Mouse (Mus musculus): ENCODE data around the gene Cstf3. TPM values are rescaled to one million over a fixed set of nuclear protein-coding genes. Genes with fewer than 3 reads are reported as not detected.

The Cstf3 gene
- total RNA-seq, 2 experiments from 2014 or later: 16.0 to 32.8 TPM

DNA sequence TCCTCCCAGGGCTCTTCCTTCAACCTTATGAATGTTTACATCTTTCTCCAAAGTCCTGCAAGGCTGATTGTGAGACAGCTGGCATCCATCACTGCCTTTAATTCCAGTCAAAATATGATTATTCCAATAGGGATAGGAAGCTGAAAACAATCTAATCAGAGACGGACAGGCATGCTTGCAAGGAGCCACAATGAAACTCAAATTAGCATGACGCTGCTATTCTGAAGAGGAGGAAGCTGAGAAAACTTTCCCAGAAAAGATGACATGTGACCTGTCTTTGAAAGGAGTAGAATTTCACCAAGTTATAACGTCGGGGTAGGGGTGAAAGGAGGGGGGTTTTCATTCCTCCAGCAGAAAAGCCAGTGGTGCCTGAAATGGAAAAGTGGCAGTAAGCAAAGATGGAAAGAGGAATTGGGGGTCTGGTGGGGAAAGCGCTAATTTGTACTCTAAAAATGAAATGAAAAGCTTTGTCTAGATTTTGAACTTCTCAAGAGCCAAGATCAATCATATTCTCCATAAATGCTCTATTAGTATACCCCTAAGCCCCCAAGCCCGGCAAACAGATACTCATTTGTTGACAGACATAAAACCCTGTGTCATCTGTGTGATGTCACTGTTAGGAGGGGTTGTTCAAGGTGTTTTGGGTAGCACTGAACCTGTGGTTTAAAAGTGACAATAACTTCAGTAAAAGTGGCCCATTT is 120.5 kb downstream of the Cstf3 start:
- ATAC-seq (ENCODE audit: poor library complexity, severe bottlenecking): 0 out of 2 replicates have a peak, but pooled peaks have one; percentile 7

DNA sequence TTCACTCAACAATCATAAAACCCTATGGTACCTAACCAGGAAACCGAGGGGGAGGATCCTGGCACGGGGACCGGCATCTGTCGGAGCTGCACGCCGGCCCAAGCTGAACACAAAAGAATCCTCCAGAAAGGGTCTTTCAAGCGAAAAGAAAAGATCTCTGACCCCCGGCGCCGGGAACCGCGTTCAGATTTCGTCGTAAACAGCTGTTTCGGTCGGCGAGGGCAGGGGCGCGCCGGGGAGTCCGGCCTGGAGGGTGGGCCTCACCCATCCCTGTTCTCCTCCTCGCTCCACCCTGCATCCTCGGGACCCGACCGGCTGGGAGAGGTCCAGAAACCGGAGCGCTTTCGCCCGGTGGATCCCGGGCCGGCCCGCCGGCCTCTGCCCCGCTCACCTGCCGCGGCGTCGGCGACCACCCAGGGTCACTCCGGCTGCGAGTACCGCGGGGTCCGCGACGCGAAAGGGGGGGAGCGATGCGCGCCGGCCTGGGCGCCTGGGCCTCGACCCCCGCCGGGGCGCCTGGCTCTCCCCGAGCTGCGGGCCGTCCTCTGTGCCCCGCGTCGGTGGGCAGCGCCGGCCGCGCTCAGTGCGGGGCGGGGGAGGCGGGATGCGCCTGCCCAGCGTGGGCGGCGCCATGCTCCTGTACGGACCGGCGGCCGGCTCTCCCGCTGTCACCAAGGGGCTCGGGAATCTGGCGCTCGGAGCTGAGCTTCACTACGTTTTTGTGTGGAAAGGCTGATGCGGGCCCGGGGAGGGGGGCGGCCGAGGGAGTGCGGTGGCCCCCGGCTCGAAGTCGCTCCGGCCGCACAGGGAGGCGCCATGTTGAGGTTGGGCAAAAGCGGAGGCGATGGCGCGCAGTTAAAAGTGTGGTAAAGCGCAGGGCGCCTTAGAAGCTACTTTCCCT is 121.5 kb downstream of the Cstf3 start, which contains the start of gene Tcp11l1:
Gene Tcp11l1 (minus strand): TSS at position 585 of the 901 bp plus-strand sequence.
- peak; percentile 73 for ATAC-seq (ENCODE audit: poor library complexity, severe bottlenecking)

GRCm38 (mm10) chr2:104712486-104712809 is 122.1 kb downstream of the Cstf3 start:
- ATAC-seq (ENCODE audit: poor library complexity, severe bottlenecking): peak; percentile 48

- ATAC-seq (ENCODE audit: poor library complexity, severe bottlenecking): no peak
Measured at GRCm38 (mm10) chr2:104714254-104714691, 124.0 kb downstream of the Cstf3 start.

Other genes with a start within 250 kb of the Cstf3 start
- not detected in 2 replicates for gene D430041D05Rik, start 179.5 kb upstream of the Cstf3 start, total RNA-seq (2015)
- not detected in 2 replicates for gene D430041D05Rik, start 179.5 kb upstream of the Cstf3 start, total RNA-seq (2017)
- gene Hipk3, start 96.1 kb upstream of the Cstf3 start, total RNA-seq (2015): 50.2 and 53.1 TPM in 2 replicates
- gene Hipk3, start 96.1 kb upstream of the Cstf3 start, total RNA-seq (2017): 39.1 and 50.4 TPM in 2 replicates
- gene Tcp11l1, start 121.6 kb downstream of the Cstf3 start, total RNA-seq (2015): 10.6 and 14.6 TPM in 2 replicates
- gene Tcp11l1, start 121.6 kb downstream of the Cstf3 start, total RNA-seq (2017): 3.0 and 6.7 TPM in 2 replicates
- not detected in 2 replicates for gene Pin1rt1, start 125.9 kb downstream of the Cstf3 start, total RNA-seq (2015)
- gene Pin1rt1, start 125.9 kb downstream of the Cstf3 start, total RNA-seq (2017): not detected in 2 replicates
- gene Depdc7, start 152.4 kb downstream of the Cstf3 start, total RNA-seq (2015): 14.2 and 15.3 TPM in 2 replicates
- 14.0 and 20.2 TPM in 2 replicates for gene Depdc7, start 152.4 kb downstream of the Cstf3 start, total RNA-seq (2017)
- 25.6 and 26.5 TPM in 2 replicates for gene Qser1, start 226.2 kb downstream of the Cstf3 start, total RNA-seq (2015)
- gene Qser1, start 226.2 kb downstream of the Cstf3 start, total RNA-seq (2017): 6.8 and 9.7 TPM in 2 replicates

Measured in megakaryocyte, adult 5-6 weeks (primary cell).